Mouse (Mus musculus) skeletal muscle tissue, adult 2 months (tissue): ENCODE measurements around the gene Tefm.
"Not testable (repeated sequence)": the region's sequence is repeated elsewhere in the genome, so short reads cannot be mapped to it uniquely, and the experiment has no call there.

Experiments
- DNase-seq: peaks from one replicate; pipeline ENCODE4 v3.0.0-alpha.2; 2012; ENCODE audit warnings: low read depth, low spot score

The Tefm gene

DNA sequence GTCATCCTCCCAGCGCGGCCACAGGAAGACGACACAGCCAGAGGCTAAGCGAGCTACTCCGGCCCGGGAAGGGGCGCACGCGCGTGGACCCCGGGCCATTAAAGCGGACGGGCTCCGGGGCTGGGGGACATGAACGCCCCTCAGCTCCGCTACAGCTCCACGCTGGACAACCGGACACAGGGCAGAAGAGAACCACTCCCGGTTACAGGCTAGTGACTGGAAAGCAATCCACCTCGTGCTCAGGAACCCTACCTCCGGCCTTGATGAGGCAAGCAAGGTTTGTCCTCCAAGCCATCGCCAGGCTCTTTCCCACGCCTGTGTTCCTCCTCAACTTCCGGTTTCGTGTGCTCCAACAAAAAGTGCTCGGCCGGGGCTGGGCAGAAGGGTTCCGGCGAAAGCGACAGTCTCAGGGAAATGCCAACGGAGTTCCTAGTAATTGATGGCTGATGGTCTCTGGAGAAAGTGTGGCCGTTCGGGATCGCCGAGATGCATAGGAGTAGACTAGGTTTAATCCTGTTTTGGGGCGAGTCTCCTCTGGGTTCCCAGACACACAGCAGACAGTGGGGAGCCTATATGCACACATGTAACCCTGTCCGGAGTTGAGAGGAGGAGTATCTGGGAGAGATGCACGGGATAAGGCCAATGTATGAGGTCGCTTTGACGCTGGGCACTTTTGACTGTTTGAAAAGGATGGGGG is at the start of gene Tefm:
Tefm (minus strand) TSS at position 351 of the 697 bp plus-strand sequence.
- peak; percentile 72 for DNase-seq

DNA sequence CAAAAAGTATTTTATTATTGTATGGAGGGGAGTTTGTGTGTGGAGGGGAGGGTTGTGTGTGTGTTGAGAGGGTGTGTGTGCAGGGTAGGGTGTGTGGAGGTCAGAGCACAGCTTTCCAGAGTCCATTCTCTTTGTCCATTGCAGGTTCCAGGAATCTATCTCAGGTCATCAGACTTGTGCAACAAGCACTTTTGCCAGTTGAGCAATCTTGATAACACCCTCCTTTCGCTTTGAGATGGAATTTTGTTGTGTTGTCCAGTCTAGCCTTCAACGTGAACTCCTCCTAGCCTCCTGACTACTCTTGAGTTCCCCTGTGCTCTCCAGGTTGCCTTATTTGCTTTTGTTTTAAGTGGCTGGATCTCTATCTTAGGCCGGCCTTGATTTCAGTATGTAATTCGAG is 48.3 kb upstream of the Tefm start:
- DNase-seq: no peak

DNA sequence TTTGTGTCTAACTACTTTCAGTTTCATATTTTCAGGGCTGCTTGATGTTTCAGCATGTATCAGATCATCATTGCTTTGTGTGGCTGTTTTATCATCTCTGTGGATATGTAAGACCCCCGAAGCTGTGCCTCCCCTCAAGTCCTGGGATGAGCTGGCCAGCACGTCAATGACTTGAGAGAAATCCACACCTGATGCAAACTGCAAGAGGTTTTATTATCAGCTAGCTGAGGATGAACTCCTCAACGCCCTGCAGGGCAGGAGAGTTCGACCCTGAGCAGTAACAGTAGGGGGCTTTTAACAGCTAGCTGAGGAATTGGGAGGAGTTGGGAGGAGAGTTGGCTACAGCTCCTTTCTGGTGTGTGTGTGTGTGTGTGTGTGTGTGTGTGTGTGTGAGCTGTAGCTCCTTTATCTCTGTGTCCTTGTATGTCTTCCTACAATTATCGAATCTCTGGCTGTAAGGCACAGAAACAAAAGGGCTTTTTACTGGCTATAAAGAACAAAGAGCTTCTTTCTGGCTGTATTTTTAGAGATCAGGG is 43.5 kb upstream of the Tefm start:
- not testable (repeated sequence) for DNase-seq

DNA sequence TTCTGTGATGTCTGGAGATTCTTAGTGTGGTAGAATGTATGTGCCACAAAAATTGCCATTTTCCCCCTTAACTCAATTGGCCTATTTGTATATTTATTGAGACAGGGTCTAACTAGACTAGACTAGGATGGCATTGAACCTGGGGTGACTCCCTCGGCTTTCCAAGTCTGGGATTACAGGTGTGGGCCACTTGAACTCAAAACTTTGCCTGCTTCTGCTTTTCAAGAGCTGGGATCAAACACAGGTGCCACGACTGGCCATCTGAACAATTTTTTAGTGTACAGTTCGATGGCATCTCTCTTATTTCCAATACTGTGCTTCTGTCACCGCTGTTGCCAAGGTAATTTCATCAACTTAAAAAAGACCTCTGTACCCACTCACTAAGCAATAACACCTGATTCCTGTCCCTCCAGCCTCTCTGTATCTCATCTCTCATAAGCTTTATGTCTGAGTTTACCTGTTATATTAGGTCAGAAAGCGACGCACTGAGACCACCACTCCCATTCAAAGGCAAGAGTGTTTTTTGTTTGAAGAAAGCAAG is 42.6 kb upstream of the Tefm start:
- no peak for DNase-seq

DNA sequence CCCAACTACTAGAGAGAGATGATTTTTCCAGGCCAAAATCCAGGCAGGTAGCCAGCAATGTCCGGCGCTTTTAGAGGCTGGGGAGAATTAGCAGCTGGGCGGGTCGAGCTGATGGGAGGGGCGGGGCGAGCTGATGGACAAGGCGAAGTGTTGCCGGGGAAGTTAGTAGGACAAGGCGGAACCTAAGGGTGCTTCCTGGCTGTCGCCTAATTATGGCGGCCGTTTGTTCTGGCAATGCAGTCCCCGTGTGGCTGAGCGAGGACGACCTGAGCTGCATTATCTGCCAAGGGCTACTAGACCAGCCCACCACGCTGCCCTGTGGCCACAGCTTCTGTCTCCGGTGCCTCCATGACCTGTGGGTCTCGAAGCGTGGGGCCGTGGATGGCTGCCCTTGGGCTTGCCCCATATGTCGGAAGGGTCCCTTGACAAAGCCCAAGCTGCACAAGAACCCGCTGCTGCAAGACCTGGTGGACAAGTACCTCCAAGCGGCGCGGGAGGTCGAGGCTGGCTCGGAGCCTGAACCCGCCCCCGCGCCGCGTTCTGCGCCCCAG is 41.8 kb upstream of the Tefm start, which contains the start of gene Rnf135:
Rnf135 (plus strand) TSS at position 147 of the 551 bp plus-strand sequence.
- DNase-seq: peak; percentile 86

DNA sequence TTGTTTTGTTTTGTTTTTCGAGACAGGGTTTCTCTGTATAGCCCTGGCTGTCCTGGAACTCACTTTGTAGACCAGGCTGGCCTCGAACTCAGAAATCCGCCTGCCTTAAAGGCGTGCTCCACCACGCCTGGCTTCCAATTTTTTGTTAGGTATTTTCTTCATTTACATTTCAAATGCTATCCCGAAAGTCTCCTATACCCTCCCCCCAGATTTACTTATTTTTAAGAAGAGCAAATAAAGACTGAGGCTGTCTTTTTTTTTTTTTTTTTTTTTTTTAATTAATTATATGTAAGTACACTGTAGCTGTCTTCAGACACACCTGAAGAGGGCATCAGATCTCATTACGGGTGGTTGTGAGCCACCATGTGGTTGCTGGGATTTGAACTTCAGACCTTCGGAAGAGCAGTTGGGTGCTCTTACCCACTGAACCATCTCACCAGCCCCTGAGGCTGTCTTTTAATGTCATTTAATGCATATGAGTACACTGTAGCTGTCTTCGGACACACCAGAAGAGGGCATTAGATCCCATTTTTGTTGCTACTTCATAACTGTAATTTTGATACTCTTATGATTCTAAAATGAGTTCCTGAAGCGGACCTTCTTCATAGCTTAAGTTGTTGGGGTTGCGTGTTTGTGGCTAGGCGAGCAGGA is 41.2 kb upstream of the Tefm start:
- DNase-seq: not testable (repeated sequence)

DNA sequence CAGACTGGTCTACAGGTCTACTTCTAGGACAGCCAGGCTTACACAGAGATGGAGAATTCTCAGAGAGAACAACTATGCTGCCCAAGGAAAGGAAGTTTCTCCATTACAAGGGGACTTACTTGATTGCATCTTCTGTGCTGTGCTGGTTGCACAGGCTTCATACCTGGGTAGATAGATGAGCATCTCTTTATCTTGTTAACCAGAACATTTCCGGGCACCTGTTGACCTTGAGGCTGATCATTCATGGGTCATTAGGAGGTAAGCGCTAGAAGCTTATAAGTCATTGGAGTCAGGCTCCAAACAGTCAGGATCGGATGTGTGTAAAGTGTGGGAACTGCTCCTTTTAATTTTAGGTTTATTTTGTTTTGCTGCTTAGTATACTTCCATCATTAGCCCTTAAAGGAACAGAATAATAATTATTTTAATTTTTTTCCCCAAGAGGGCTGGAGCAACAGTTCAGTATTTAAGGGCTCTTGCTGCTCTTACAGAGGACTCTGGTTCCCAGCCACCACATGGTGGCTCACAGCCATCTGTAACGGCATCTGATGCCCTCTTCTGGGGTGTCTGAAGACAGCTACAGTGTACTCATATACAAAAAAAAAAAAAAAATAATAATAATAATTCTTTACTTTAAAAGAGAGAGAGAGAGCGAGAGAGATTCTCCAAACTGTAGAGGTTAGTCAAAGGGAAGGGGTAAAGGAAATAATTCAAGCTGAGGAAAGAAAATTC is 39.2 kb upstream of the Tefm start:
- DNase-seq: no peak

DNA sequence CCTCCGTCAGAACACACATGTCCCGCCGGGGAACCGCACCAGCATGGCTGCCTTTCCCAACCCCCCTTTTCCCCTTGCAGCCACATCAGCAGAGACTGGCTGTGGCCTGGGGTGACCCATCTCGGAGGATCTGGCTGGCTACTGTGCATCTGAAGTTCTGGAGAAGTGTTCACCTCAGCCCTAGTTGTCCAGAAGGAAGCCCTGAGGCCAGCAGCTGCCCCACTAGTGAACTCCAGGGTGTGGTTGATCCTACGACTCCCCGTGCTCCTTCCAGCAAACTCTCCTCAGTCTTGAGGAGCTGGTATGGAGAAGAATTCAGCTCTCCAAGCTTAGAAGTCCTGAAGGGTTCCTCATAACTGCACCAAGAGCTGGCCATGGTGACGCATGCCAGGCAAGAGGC is 36.3 kb upstream of the Tefm start:
- no peak for DNase-seq

DNA sequence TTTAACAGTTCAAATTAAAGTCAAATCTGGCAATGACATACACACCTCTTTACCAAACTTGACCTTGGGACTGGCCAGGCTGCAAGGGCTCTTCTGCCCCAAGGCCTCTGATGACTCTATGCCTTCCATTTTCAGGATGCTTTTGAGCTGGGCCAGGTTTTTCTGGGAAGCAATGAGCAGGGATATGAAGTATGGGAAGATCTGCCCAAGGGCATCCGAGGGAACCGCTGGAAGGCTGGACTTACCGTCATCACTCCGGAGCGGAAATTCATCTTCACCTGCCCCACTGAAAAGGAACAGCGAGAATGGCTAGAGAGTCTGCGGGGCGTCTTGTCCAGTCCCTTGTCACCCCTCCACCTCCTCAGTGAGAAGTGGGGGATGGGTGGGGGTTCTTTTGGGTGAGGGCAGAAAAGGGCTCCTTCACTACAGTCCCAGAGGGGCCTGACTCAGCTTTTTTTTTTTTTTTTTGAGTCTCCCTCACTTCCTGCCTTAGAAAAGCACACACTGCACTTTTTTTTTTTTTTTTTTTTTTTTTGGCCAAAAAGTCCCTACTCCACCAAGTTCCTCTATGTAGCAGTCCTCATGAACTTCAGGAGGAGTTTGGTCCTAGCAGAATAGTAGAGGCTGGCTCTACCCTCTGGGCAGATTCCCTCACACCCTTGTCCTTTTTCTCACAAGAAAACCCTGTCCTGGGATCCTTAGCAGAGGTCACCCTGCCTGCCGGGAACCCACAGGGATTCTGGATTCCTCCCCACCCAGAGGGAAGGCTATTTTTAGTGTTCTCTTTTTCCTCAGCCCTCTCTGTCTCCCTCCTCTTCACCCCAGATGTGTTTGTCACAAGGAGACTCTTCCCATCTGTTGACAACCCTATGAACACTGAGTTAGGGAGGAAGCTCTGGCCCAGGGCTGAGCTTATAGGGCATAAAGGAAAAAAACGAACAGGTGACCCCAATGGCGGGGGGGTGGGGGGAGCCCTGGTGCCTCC is 35.2 kb upstream of the Tefm start:
- no peak for DNase-seq

DNA sequence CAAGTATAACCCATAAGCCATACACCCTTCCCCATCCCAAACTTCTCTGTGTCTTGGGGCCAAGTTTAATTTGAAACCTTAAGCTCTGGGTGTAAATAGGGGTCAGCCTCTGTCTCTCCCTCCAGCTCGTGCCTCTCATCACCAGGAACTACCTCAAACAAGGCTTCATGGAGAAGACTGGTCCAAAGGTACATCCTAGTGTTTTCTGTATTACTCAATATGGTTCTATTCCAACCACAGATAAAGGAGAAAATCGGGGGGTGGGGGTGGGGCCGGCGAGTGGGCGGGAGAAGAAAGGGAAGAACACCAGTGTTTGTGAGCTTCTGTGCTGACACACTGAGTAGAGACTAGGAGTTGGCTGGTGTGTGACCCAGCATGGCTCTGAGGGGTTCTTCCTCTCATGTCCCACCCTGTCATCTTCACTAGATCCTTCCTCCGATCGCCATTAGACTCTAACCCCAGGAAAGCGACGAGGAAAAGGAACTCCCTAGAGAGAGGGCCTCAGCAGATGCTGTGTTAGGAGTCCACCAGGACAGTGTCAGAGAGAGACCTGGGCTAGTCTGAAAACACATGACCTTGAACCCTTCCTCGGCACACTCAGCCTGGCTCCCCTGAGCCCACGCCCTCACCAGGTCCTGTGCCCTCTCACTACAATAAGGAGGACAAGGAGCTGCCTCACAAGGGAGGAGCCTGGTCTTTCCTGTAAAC is 32.1 kb upstream of the Tefm start:
- no peak for DNase-seq

DNA sequence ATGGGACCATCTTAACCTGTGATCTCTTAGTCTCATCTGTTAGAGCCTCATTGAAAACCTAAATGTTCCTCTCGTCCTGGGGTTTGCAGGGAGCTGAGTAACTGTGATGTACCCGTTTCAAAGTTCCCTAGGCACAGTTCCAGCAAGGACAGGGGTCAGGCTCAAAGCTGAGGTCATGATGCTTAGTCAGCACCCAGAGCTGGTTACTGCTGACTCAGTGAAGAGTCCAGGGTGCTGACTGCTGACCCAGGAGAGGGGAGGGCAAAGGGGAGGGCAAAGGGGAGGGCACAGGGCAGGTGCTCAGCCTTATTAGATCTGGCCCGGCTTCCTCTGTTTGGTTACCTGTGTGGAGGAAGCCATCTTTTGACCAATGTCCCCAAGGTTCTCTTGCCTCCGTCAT is 29.9 kb upstream of the Tefm start:
- DNase-seq: peak; percentile 51

DNA sequence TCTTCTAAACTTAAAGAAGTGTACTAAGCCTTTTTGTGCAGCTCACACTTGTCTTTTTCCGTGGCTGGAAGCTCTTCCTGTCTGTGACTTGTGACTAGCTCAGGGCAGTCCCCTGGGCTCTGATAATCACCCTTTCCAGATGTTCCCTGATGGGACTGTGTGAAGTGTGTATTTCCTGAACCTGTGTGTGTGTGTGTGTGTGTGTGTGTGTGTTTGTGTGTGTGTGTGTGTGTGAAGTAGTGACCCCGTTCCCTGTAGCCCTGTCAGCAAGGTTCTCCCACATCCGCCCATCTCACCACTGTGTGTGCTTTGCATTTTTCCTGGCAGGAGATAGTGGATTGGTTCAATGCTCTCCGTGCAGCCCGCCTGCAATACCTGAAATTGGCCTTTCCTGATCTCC is 28.4 kb upstream of the Tefm start:
- DNase-seq: no peak

DNA sequence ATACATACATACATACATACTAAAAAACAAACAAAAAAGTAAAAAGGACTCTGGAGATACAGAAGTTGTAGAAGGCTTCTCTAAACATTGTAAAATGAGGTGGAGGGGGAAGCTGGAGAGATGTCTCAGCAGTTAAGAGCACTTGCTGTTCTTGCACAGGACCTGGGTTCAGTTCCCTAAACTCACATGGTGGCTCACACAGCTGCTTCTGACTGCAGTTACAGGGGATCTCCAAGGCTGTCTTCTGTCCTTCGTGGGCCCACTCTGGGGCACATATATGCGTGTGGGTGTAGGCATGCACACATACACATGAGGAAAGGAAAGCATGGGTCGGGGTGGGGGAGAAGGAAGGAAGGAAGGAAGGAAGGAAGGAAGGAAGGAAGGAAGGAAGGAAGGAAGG is 27.7 kb upstream of the Tefm start:
- no peak for DNase-seq

DNA sequence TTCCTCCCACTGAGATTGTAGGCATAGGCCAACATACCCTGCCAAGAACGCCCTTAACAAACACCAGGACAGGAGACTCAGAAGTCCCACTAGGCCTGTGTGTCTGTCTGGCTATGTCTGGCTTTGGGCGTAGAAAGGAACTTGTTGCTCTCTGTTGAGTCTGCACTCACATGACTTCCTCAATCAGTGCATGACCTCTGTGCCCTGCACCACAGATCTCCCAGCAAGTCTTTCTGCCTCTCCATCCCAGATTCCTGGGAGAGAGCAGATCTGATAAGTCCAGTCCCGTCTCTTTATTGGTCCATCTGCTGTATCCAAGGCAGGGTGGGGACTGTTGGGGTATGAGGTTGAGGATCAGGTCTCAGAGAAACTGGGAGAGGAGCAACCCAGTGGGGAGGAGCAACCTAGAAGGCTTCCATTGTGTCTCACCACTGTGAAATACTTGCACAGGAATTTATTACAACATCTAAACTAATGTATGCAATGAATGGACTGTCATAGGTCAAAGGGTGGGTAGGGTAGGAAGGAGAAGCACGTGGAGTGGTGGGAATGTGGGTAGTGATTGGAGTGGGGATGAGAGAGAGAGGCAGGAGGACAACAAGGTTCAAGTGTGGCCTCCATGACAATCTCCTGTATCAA is 26.8 kb upstream of the Tefm start:
- DNase-seq: no peak

DNA sequence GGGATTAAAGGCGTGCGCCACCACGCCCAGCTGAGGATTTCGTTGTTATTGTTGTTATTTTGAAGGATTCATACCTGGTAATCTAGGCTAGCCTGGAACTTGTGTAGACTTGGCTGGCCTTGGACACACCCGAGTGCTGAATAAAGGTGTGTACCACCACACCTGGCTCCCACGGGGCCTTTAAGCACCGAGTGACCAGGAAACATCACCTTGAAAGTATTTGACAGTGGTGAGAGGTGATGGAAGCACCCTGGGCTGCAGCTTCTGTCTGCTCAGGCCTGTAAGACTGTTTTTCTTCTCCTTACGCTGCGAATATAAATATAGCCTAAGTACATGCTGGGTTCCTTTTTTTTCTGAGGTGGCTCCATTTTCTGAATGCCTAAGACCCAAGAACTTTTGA is 26.1 kb upstream of the Tefm start:
- no peak for DNase-seq

DNA sequence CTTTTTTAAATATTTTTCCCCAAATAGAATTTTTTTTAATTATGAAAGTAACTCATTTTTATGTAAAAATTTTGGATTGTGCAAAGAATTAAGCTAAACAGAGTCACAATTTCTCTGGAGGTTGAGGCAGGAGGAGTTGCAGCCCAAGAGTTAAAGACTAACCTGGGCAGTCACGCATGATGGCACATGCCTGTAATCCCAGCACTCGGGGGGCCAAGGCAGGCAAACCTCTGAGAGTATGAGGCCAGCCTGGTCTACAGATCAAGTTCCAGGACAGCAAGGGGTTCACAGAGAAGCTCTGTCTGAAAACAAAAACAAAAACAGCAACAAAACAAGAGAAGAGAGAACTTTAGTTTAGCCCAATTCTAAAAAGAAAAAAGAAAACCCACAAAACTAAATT is 22.2 kb upstream of the Tefm start:
- DNase-seq: no peak

DNA sequence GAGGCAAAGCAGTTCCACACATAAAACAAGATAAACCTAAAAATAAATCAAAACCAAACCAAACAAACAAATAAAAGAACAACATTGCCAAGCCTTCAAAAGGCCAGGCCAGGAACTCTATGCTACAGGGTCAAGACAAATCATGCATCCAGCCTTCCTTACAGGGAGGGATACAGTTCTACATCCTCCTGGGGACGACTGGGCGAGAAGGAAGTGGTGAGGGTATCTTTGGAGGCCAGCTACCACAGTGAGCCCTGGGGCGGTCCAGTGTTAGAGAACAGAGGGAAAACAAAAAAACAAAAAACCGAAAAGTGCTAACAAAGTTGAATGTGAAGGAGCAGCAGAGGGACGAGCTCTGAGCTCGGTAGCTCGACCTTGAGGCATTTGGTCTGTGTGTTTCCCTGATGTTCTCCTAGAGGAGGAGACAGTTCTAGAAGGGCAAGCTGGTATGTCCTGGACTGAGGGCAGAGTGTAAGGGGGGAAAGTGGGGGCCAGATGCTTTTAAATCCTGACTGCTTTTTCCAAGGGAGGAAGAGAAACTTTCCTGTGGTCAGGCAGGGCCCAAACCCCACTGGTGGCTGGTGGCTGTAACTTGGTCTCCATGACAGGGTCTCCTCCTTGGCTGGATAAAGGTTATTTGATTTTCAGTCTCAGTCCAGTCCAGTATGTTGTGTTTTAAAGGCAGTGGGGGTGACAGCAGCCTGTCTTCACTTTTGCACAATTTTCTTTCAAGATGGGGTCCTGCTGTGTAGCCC is 21.6 kb upstream of the Tefm start:
- DNase-seq: no peak

DNA sequence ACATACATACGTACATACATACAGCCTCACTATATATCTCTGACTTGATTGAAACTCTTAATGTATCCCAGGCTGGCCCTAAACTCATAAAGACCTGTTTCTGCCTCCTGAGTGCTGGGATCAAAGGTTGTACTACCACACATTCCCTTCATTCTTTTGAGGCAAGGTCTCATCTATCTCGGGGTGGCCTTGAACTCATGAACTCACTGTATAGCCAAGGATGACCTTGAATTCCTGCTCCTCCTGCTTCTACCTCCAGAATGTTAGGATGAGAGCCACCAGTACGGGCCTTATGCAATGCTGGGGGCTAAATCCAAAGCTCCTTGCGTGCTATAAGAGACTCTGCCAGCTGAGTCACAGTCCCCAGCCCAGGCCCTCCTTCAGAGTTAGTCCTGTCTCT is 19.1 kb upstream of the Tefm start:
- no peak for DNase-seq

DNA sequence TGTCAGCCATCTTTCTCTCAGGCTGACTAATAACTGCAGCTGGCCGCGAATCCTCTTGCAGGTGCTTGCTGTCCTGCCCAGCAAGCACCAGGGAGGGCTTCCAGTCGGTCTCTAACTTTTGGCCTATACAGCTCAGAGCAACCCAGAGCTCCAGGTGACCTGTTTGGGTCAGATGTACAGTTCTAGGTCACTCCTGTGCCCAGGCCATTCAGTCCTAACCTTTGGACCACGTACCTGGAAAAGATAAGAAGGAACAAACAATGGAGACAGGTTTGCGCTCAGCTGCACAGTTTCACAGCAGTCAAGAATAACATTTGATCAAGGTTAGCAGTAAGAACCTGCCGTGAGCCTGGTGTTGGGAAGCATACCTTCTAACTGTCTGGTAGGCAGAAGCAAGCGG is 17.0 kb upstream of the Tefm start:
- DNase-seq: no peak
